Mouse (Mus musculus): Measurements from ENCODE around the gene Gba.

Gba gene

DNA sequence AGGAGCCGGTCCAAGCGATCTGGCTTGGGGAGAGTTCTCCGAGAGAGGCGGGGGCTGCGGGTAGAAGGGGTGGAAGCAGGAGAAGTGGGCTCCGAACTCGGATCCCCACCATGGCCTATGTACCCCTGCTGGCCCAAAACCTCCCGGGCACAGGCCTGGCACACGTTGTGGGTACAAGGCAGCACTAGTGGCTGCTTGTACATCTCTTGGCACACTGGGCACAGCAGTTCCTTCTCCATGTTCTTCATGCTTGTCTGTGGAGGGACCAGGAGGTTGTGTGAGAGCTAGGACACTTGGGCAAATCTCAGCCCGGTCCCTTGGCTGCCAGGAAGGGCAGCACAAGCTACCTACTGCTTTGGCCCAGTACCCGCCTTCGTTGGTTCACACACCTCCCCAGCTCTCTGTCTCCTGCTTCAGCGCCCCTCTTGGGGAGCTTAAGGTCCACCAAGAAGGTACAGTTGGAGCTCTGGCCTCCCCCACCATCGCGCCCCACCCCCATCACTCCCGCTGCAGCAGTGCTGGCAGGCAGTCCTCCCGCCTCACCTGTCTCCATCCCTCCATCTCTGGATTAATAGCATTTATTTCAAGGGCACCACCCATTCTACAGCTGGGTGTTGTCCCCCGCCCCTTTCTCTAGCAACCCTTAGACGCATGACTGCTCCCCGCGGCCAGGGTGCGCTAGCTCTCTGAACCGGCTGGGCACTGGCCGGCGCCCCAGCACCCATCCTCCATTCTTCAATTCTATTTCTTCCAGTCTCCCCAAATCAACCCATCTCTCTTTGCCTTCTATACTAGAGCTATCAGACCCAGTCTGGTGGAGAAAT lies 41.6 kb downstream of the Gba start:
- peak; percentile 70 for DNase-seq

DNA sequence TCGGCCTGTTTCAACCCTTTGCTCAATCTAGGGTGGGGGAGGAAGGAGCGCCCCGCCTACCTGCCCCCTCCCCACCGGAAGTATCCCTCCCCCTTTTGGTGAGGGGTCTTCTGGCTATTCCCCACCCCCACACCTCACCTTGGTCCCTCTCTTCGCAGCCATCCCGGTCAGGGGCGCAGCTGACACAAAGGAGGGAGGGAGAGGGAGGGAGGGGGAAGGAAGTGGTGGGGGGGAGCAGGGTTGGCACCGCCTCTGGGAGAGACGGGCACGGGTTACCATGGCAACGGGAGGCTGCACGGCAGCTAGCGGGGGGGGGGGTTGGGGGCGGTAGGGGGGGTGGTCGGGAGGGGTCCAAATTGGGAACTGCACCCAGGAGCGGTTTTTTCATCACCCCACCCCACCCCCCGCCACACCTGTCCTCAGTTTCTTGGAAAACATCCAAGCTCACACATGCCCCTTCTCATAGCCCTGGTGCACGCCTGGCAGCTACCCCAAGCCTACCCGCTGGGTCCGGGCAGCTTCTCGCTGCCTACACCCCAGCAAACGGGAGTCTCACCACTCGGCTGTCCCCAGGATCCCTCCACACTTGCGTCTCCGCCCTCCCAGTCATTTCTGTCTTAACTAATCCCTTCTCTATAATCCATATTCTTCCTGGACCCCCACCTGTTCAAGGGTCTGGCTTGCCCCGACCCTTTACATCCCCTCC lies 42.4 kb downstream of the Gba start:
- peak; percentile 46 for DNase-seq

GRCm38 (mm10) chr3:89245688-89246171 lies 43.0 kb downstream of the Gba start, which contains the start of gene Krtcap2:
TSS of gene Krtcap2 (plus strand) at chr3:89245966.
- no peak for DNase-seq

DNA sequence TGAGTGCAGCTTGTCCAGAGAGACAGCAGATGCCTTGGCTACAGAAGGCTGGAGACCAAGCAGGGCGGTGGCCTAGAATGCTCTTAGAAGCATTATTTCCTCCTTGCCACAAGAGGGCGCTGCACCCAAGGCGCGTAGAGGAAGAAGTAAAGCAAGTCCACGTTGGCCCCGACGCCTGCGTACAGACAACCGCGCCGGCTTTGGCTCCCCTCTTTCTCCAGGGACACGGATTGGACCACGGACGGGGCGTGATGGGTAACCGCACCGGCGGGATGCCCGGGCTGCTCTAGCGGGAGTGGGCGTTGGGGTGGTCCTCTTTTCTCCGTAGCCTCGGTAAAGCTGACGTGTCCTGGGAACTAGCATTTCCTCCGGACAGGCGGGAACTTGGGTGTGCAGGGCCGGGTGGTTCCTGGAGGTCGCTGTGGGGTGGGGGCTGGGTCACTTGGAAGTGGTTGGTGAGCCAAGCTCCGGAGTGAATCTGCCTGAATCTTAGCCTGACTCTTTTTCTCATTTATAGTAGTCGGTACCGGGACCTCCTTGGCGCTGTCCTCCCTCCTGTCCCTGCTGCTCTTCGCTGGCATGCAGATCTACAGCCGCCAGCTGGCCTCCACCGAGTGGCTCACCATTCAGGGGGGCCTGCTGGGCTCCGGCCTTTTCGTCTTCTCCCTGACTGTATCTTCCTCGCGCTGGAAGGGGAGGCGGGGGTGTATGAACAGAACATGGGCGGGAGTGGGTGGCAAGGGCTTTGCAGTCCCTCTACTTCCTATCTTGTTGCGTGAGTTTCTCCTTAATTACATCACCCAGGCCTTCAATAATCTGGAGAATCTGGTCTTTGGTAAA lies 43.8 kb downstream of the Gba start, which contains the start of gene Trim46:
TSS of gene Trim46 (minus strand) at position 49 of the 840 bp plus-strand sequence.
- peak; percentile 92 for DNase-seq

DNA sequence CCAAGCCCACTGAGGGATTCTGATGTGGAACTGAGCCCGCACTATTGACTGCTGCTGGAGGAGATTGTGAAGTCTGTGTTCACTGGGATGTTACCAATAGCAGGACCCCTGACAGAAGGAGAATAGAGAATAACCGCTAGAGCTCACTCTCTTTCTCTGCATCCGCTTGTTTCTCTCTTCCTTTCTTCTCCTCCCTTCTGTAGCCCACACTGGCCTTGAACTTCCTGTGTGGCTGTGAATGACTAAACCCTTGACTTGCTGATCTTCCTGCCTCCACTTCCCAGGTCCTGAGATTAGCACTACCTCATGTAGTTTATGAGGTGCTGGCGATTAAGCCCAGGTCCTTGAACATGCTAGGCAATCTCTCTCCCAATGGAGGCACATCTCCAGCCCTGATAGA lies 44.7 kb downstream of the Gba start:
- DNase-seq, result no peak

DNA sequence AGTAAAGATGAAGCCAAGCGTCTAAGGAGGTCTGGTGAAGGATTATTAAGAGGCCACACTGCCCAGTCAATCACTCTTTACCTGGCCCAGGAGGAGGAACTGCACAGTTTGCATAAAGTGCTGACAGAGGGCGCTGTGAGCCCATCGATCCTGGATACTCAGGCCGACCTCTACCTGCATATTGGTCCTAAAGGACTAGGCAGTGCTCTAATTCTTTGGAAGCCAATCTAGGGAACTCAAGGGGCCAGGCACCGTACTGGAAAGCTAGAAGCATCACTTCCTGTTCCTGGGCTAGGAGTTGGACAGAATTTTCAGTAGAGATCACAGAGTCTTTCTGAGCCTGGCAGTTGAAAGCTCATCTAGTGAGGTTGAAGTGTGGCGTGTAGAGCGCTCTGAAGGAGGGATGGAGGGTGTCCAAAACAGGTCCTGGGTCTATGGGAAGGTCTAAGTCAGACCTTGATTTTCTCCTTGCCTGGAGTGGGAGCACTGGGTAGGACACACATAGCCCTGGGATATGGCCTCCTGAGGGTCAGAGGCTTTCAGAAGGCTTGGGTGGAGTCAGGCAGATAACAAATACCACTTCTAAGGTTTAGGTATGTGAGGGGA lies 47.8 kb downstream of the Gba start:
- DNase-seq, result peak; percentile 85

GRCm38 (mm10) chr3:89251365-89251895 lies 48.7 kb downstream of the Gba start:
- peak; percentile 82 for DNase-seq

GRCm38 (mm10) chr3:89254994-89255393 lies 52.3 kb downstream of the Gba start:
- DNase-seq, result no peak

DNA sequence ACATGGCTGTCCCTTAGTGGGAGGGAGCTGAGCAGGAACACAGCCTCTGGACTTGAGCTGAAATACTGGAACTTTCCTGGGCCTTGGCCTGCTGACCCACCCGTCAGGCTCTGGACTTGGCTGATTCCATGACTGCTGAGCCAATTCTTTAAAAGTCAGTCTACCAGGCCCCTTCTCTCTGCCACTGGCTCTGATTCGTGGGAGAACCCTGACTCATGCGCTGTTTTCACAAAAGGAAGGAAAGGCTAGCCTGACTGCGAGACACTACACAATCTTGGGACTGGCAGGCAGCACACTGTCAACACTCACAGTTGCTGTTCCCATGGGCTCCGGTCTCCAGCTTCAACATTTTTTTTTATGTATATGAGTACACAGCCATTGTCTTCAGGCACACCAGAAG lies 53.4 kb downstream of the Gba start:
- DNase-seq, result no peak

Measured in kidney, postnatal 14 days (tissue).